Mouse (Mus musculus) kidney, adult 2 months (tissue): Measurements from ENCODE around the gene Trip11. TPM values are rescaled to one million over a fixed set of nuclear protein-coding genes. Genes with fewer than 3 reads are reported as not detected.
A peak's percentile ranks its signal among the peaks of the same experiment; 100 is the strongest.

Experiments used
- DNase-seq: peaks from one replicate; pipeline ENCODE4 v3.0.0; 2021
- H3K27ac ChIP-seq: fragments of 200-500 bp; 2 replicates; pipeline ENCODE4 v1.5.1; 2012; ENCODE audit warnings: low read depth, low read length, control low read depth, inconsistent platforms; ENCODE audit not compliant: insufficient read depth
- H3K27me3 ChIP-seq: fragments of 200-500 bp; replicated peaks from 2 replicates; pipeline ENCODE4 v1.6.1; 2012; ENCODE audit warnings: mild to moderate bottlenecking, moderate library complexity, low read length, inconsistent platforms; ENCODE audit not compliant: control insufficient read depth, insufficient read depth
- H3K36me3 ChIP-seq: fragments of 200-500 bp; 2 replicates; pipeline ENCODE4 v1.6.1; 2012; ENCODE audit warnings: mild to moderate bottlenecking, moderate library complexity, low read length, inconsistent platforms; ENCODE audit not compliant: control insufficient read depth, insufficient read depth
- H3K4me1 ChIP-seq: fragments of 200-500 bp; 2 replicates; pipeline ENCODE4 v1.6.1; 2011; ENCODE audit warnings: low read length; ENCODE audit not compliant: control insufficient read depth, insufficient read depth
- H3K4me3 ChIP-seq: fragments of 200-500 bp; 2 replicates; pipeline ENCODE4 v1.5.1; 2011; ENCODE audit warnings: mild to moderate bottlenecking, low read depth, low read length, control low read depth; ENCODE audit not compliant: insufficient read depth
- CTCF ChIP-seq: fragments of 200-500 bp; conservative IDR thresholded peaks from 2 replicates; pipeline ENCODE4 v1.5.1; 2011; ENCODE audit warnings: low read depth, mild to moderate bottlenecking, control low read depth, low read length, moderate library complexity, mixed read lengths; ENCODE audit not compliant: insufficient read depth, insufficient read length
- POLR2A ChIP-seq: fragments of 200-500 bp; IDR thresholded peaks from one replicate; pipeline ENCODE4 v1.6.1; 2011; ENCODE audit warnings: low read depth, low read length, control low read depth
- WGBS: fragments of 180-500 bp; shearing (Covaris S2); methylation state at CpG from one replicate; pipeline ENCODE4 v1.1.7; 2018; 5-methylcytosine and 5-hydroxymethylcytosine counted together
- polyA plus RNA-seq: library from polyadenylated mRNA; depleted of rRNA; stranded (reverse); fragments of >200 nt; gene quantifications from 2 replicates; pipeline ENCODE4 v1.2.3, GENCODE M21; 2012

Gene Trip11
- polyA plus RNA-seq, 1 experiment = 4.2 TPM

DNA sequence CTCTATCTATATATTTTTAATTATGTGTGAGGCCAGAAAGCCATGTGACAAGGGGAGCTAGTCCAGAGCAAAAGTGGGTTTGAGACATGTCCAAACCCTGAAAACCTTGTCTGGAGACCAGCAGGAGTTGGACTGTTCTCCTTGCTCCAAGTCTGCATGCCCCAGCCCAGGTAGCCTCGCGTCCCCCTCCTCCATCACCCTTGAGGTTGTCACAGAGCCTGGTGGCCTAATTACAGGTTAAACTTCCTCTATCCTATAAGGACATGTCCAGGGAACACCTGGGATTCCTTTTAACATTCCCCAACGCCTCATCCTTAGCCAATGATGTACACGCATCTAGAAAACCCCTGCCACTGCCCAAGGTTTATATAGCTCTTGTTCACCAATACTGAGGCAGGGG lies 89.9 kb downstream of the Trip11 start:
- DNase-seq = no peak
- Histone ChIP-seq H3K4me1 (peaks cover 5% of the 10 kb centered on the region; the same call in 1 of the 2 replicates), H3K27me3 (no peaks in the 10 kb centered on the region; the same call in 1 of the 2 replicates), H3K27ac (no peak overlapping the region), H3K36me3 (no peaks in the 10 kb centered on the region), H3K4me3 (no peak overlapping the region)
- WGBS = 89% methylated on average over 4 of the region's 4 CpGs
- no peak for TF ChIP-seq POLR2A
- TF ChIP-seq CTCF = no peak

DNA sequence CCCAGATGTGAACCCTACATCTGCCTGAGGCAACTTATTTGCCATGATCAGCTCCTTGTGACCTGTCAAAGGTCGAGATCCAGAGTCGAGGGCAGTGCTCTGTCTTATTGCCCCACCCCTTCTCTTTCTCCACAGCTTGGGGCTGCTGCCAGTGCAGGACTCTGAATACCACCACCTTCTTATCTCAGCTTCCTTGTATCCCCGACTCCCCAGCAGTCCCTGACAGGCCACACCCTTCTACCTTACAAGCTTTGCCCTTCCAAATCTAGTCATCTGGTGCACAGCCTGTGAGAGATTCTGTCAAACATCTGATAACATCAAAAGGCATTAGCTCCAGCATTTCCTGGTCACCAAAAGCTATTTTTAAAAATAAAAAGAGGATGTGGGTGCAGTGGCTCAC lies 91.5 kb downstream of the Trip11 start:
- Histone ChIP-seq H3K4me1 (peaks cover 5% of the 10 kb centered on the region; the same call in 1 of the 2 replicates), H3K27me3 (no peaks in the 10 kb centered on the region), H3K36me3 (no peaks in the 10 kb centered on the region), H3K27ac (no peak overlapping the region), H3K4me3 (no peak overlapping the region)
- WGBS = 47% methylated on average over 3 of the region's 3 CpGs
- TF ChIP-seq POLR2A = no peak
- TF ChIP-seq CTCF = no peak
- no peak for DNase-seq

DNA sequence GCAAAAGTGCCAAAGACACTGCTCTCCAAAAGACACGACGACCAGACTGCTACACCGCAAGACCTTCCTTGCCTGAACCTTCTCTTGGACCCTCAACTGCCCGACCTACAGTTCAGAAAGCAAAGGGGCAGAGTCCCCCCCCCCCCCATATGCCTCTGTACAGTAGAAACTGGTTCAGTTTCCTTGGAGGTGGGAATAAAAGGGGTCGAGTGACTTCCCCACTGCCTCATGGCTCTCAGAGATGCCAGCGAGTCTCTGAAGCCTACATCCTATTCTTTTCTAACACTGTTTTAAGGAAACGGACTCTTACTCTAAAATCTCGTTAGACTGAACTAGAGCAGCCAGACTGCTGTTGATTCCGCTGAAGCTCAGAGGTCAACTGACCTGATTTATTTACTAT lies 93.5 kb downstream of the Trip11 start:
- peaks cover 5% of the 10 kb centered on the region; the same call in 1 of the 2 replicates for H3K4me1 ChIP-seq

DNA sequence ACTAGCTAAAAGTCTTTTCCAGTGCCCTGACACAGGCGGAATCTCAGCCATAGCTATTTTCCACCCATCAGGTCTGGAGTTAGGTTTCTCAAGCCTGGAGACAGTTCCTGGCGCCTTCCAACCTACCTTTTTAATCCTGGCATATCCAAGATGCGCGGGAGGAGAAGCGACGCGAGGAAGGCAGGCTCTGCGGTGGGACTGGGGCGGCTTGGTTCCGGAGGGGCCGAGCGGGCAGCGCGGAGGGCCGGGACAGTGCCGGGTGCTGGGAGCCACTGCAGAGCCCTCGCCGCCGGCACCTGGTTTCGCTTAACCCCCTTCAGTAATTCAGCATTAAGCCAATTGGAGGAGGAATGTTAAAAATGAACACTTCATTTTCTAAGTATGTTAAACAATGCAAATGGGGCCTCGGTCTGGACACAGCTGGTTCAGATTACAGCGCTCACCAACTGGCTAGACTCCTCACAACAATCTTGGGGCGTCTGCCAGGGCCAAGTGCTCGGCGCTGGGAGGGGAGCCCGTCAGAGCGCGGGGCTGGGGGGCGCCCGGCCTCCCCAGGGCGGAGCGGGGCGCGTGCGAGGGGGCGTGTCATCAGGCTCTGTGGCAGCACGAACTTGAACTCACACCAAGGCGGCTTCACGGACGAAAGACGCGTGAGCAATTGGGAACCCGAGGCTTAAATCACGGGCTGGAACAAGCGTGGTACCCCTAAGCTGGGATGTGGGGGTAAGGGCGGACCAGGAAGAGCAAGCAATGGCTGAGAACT lies 94.3 kb downstream of the Trip11 start, which contains the start of gene Fbln5:
Gene Fbln5, minus strand, starts transcription at position 448 of the 763 bp plus-strand sequence.
- WGBS = 2% methylated on average over 46 of the region's 46 CpGs
- no peaks in the 10 kb centered on the region for H3K36me3 ChIP-seq
- peaks cover 5% of the 10 kb centered on the region; the same call in 1 of the 2 replicates for H3K4me1 ChIP-seq
- TF ChIP-seq POLR2A (no peak), CTCF (no peak)
- H3K4me3 ChIP-seq = peak within 1 kb of the TSS; percentile 60
- peak within 1 kb of the TSS; percentile 65 for H3K27ac ChIP-seq
- DNase-seq = peak; percentile 74
- H3K27me3 ChIP-seq = no peaks in the 10 kb centered on the region

More for the DNA sequence above, 93.5 kb downstream of the Trip11 start:
- no peak for TF ChIP-seq CTCF
- TF ChIP-seq POLR2A = no peak
- WGBS = 35% methylated on average over 9 of the region's 9 CpGs
- Histone ChIP-seq H3K4me3 (0 out of 2 replicates have a peak overlapping the region, but pooled peaks have one; percentile 60), H3K36me3 (no peaks in the 10 kb centered on the region), H3K27ac (no peak overlapping the region), H3K27me3 (no peaks in the 10 kb centered on the region)
- DNase-seq = no peak

DNA sequence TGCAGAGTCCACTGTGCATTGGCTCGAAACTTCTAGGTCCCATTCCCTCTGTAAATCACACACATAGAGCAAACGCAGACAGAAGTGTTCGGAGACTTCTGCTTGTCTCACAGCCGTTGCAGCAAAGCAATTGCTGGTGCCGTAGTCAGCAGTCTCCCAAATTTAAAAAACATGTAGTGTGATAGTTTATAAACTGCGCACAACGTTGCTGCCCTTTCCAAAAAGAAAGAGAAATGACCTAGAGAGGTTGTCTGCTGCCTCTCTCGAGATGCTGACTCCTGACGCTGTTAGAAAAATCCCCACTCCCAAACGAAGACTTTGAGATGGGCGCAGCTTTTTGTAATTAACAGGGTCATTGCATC lies 94.8 kb downstream of the Trip11 start:
- DNase-seq = no peak
- TF ChIP-seq CTCF (no peak), POLR2A (no peak)
- H3K27me3 ChIP-seq = no peaks in the 10 kb centered on the region
- peak overlapping the region; percentile 61 for H3K27ac ChIP-seq
- 17% methylated on average over 11 of the region's 11 CpGs for WGBS
- no peaks in the 10 kb centered on the region for H3K36me3 ChIP-seq
- peaks cover 5% of the 10 kb centered on the region; the same call in 1 of the 2 replicates for H3K4me1 ChIP-seq
- peak overlapping the region; percentile 60 for H3K4me3 ChIP-seq

DNA sequence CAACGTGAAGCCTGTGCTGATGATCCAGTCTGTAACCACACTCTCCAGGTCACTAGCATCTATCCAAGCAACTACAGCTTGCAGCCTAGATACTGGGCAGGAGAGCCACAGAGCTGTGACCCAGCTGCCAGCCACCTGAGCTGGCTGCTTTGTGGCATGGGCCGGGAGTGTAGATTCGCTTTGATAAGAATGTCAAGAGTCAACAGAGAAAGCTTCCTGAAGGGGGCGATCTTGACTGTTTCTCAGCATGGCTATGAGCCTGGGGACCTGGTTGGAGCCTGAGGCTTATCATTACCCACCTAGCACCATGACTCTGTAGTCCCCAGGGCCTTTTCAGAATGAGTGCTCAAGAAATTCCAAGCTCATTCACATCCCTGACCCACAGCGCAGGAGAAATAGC lies 96.3 kb downstream of the Trip11 start:
- H3K27me3 ChIP-seq = no peaks in the 10 kb centered on the region
- peak overlapping the region; percentile 23; the same call in 1 of the 2 replicates for H3K4me3 ChIP-seq
- TF ChIP-seq CTCF = 0 out of 2 replicates have a peak, but pooled peaks have one; percentile 20
- no peak for TF ChIP-seq POLR2A
- no peaks in the 10 kb centered on the region for H3K36me3 ChIP-seq
- H3K27ac ChIP-seq = no peak overlapping the region
- DNase-seq = peak; percentile 38
- H3K4me1 ChIP-seq = peaks cover 5% of the 10 kb centered on the region; the same call in 1 of the 2 replicates
- 59% methylated on average over 5 of the region's 5 CpGs for WGBS

DNA sequence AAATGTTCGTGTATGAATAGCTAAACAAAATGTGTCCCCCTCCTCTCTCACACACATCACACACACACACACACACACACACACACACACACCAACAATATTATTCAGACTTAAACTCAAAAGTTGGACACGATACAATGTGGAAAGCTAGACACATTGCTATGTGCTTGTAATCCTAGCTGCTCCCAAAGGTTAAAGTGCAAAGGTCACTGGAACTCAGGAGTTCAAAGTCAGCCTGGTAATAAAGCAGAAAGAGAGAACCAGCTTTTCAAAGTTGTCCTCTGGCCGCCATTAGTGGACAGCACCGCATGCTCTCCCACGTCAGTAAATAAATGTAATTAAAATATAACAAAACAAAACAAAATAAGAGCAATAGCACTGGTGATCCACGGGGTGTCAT lies 97.3 kb downstream of the Trip11 start:
- peak; percentile 55 for DNase-seq
- TF ChIP-seq POLR2A = no peak
- TF ChIP-seq CTCF = no peak
- Histone ChIP-seq H3K27me3 (no peaks in the 10 kb centered on the region), H3K4me3 (no peak overlapping the region), H3K4me1 (peaks cover 5% of the 10 kb centered on the region; the same call in 1 of the 2 replicates), H3K36me3 (no peaks in the 10 kb centered on the region), H3K27ac (no peak overlapping the region)
- WGBS = 54% methylated on average over 6 of the region's 6 CpGs

DNA sequence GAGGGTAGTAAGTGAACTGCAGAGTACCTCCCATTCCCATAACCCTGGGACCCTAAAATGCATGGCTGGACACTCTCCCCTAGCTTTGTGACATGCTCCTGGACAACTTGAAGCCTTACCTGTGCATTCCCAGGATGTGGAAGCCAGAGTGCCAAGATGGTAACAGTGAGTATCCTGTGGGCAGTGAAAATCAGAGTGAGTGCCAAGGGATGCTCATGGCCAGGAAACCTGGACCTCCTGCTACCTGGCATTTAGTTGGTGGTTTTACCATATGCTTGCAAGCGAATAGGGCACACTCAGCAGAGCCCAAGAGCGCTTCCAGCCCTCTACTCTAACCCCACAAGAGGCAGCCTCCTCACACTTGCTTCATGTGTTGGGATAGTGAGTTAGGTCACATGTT lies 98.6 kb downstream of the Trip11 start:
- Histone ChIP-seq H3K27ac (no peak overlapping the region), H3K27me3 (no peaks in the 10 kb centered on the region), H3K4me1 (peaks cover 4% of the 10 kb centered on the region; the same call in 1 of the 2 replicates), H3K4me3 (no peak overlapping the region), H3K36me3 (no peaks in the 10 kb centered on the region)
- no peak for DNase-seq
- TF ChIP-seq CTCF (no peak), POLR2A (no peak)
- 90% methylated on average over 2 of the region's 2 CpGs for WGBS
